In genomic region chr17:72112004-72112403, GRCm38 (mm10) we compare ENCODE assay signal across 30 mouse cellular contexts.
DNase-seq lines count a peak whose midpoint lies in the region; ATAC-seq and TF ChIP-seq lines count a peak whose summit lies in the region.
"Had no signal": no experiment of that assay in that cellular context is flagged by ENCODE, and none has a peak within 500 bp of the region (broad histone marks: within the 10 kb centered on the region; RNA-seq: fewer than 3 reads in every experiment).

No protein-coding gene starts in this region.

- H3K9ac ChIP-seq in forebrain, embryonic 14.5 days (ENCODE audit: low read length) = no peak overlapping the region
- no peak overlapping the region for H3K9ac ChIP-seq in midbrain, embryonic 16.5 days (ENCODE audit: low read depth, low read length)
- H3K9ac ChIP-seq in midbrain, embryonic 15.5 days = no peak overlapping the region
- H3K9ac ChIP-seq in forebrain, postnatal 0 days = no peak overlapping the region
- H3K9ac ChIP-seq: embryonic facial prominence, embryonic 13.5 days; hindbrain, embryonic 14.5 days had no signal

- H3K9me3 ChIP-seq in forebrain, embryonic 14.5 days (replicated peaks; ENCODE audit: control insufficient read depth, low read length) = no peaks in the 10 kb centered on the region
- H3K9me3 ChIP-seq in forebrain, embryonic 10.5 days = no peaks in the 10 kb centered on the region
- no peaks in the 10 kb centered on the region for H3K9me3 ChIP-seq in midbrain, embryonic 16.5 days (replicated peaks; ENCODE audit: control insufficient read depth, low read length, poor library complexity, severe bottlenecking)
- no peaks in the 10 kb centered on the region for H3K9me3 ChIP-seq in midbrain, embryonic 15.5 days
- no peaks in the 10 kb centered on the region for H3K9me3 ChIP-seq in forebrain, postnatal 0 days (ENCODE audit: low read length)
- H3K9me3 ChIP-seq: embryonic facial prominence, embryonic 10.5 days; embryonic facial prominence, embryonic 13.5 days had no signal

- no peak overlapping the region for H3K27ac ChIP-seq in forebrain, embryonic 14.5 days (ENCODE audit: low read depth, low read length)
- no peak overlapping the region for H3K27ac ChIP-seq in forebrain, embryonic 10.5 days
- H3K27ac ChIP-seq in midbrain, embryonic 16.5 days (ENCODE audit: low read length) = no peak overlapping the region
- H3K27ac ChIP-seq in midbrain, embryonic 15.5 days = no peak overlapping the region
- no peak overlapping the region for H3K27ac ChIP-seq in forebrain, postnatal 0 days (ENCODE audit: low read depth, low read length)
- H3K27ac ChIP-seq: embryonic facial prominence, embryonic 10.5 days; embryonic facial prominence, embryonic 13.5 days; gastrocnemius, adult 2 months; hindbrain, embryonic 14.5 days; hindbrain, postnatal 0 days had no signal

- H3K36me3 ChIP-seq in forebrain, embryonic 14.5 days (ENCODE audit: control insufficient read depth, insufficient read depth, low read length) = no peaks in the 10 kb centered on the region
- no peaks in the 10 kb centered on the region for H3K36me3 ChIP-seq in forebrain, embryonic 10.5 days (replicated peaks)
- H3K36me3 ChIP-seq in midbrain, embryonic 16.5 days (ENCODE audit: control insufficient read depth, insufficient read depth, low read length) = no peaks in the 10 kb centered on the region
- no peaks in the 10 kb centered on the region for H3K36me3 ChIP-seq in midbrain, embryonic 15.5 days (replicated peaks)
- no peaks in the 10 kb centered on the region for H3K36me3 ChIP-seq in forebrain, postnatal 0 days (ENCODE audit: insufficient read depth)
- H3K36me3 ChIP-seq: embryonic facial prominence, embryonic 10.5 days; embryonic facial prominence, embryonic 13.5 days; G1E had no signal

- H3K4me3 ChIP-seq in forebrain, embryonic 14.5 days (ENCODE audit: low read depth, low read length) = no peak overlapping the region
- H3K4me3 ChIP-seq in forebrain, embryonic 10.5 days = no peak overlapping the region
- H3K4me3 ChIP-seq in midbrain, embryonic 16.5 days (ENCODE audit: low read depth, low read length) = no peak overlapping the region
- H3K4me3 ChIP-seq in midbrain, embryonic 15.5 days = no peak overlapping the region
- no peak overlapping the region for H3K4me3 ChIP-seq in forebrain, postnatal 0 days (ENCODE audit: low read depth, low read length)
- H3K4me3 ChIP-seq: embryonic facial prominence, embryonic 10.5 days; embryonic facial prominence, embryonic 13.5 days; erythroblast, embryonic 14.5 days; gastrocnemius, adult 2 months had no signal

- DNase-seq in forebrain, embryonic 14.5 days (ENCODE audit: low spot score) = peak; percentile 68
- DNase-seq in forebrain, embryonic 10.5 days (ENCODE audit: extremely low spot score, low spot score) = no peak
- DNase-seq in forebrain, postnatal 0 days = peak; percentile 5
- no peak for DNase-seq in adipocyte (ENCODE audit: low spot score)
- DNase-seq: adrenal gland, adult 2 months; adrenal gland, postnatal 14 days; B cell, adult 2 months; cerebellum, adult 11 months; cerebellum, adult 8-10 months; cerebellum, postnatal 10 days; cerebellum, postnatal 36 days; embryo, embryonic 11 days; gastrocnemius, adult 2 months; gastrocnemius, postnatal 14 days; heart, adult 11 months; kidney, adult 18-20 months; kidney, adult 9 months had no signal

- no peak for TF ChIP-seq CTCF in forebrain, postnatal 0 days (IDR thresholded peaks at IDR 0.05; ENCODE audit: low read depth)

- H3K4me1 ChIP-seq in forebrain, embryonic 14.5 days (ENCODE audit: control insufficient read depth, insufficient read depth, low read length) = peaks cover 14% of the 10 kb centered on the region
- H3K4me1 ChIP-seq in forebrain, embryonic 10.5 days = peaks cover 12% of the 10 kb centered on the region
- peaks cover 17% of the 10 kb centered on the region for H3K4me1 ChIP-seq in midbrain, embryonic 16.5 days (ENCODE audit: control insufficient read depth, insufficient read depth, low read length)
- peaks cover 10% of the 10 kb centered on the region for H3K4me1 ChIP-seq in midbrain, embryonic 15.5 days
- H3K4me1 ChIP-seq in forebrain, postnatal 0 days (ENCODE audit: insufficient read depth) = no peaks in the 10 kb centered on the region
- H3K4me1 ChIP-seq: embryonic facial prominence, embryonic 10.5 days; embryonic facial prominence, embryonic 13.5 days had no signal

- H3K4me2 ChIP-seq in forebrain, embryonic 14.5 days (ENCODE audit: low read length) = no peak overlapping the region
- H3K4me2 ChIP-seq in midbrain, embryonic 16.5 days (ENCODE audit: low read length) = no peak overlapping the region
- no peak overlapping the region for H3K4me2 ChIP-seq in midbrain, embryonic 15.5 days
- H3K4me2 ChIP-seq in forebrain, postnatal 0 days (ENCODE audit: low read depth) = no peak overlapping the region
- H3K4me2 ChIP-seq: embryonic facial prominence, embryonic 13.5 days; heart, embryonic 11.5 days; hindbrain, embryonic 14.5 days had no signal

- ATAC-seq in forebrain, embryonic 14.5 days = peak; percentile 73
- 0 out of 2 replicates have a peak, but pooled peaks have one; percentile 11 for ATAC-seq in midbrain, embryonic 16.5 days
- ATAC-seq in midbrain, embryonic 15.5 days (replicated peaks) = no peak
- ATAC-seq in forebrain, postnatal 0 days = peak; percentile 29; the same call in 1 of the 2 replicates
- ATAC-seq: hindbrain, postnatal 0 days; inflammation-experienced regulatory T-cells, adult 6 months; intestine, embryonic 16.5 days; Patski had no signal

- H3K27me3 ChIP-seq in forebrain, embryonic 14.5 days (replicated peaks; ENCODE audit: control insufficient read depth, insufficient read depth, low read length) = no peaks in the 10 kb centered on the region
- no peaks in the 10 kb centered on the region; the same call in 1 of the 2 replicates for H3K27me3 ChIP-seq in forebrain, embryonic 10.5 days (ENCODE audit: poor library complexity, severe bottlenecking)
- H3K27me3 ChIP-seq in midbrain, embryonic 16.5 days (ENCODE audit: control insufficient read depth, insufficient read depth, low read depth, low read length) = no peaks in the 10 kb centered on the region
- H3K27me3 ChIP-seq in midbrain, embryonic 15.5 days (replicated peaks) = no peaks in the 10 kb centered on the region
- no peaks in the 10 kb centered on the region for H3K27me3 ChIP-seq in forebrain, postnatal 0 days (ENCODE audit: insufficient read depth, low read length)
- H3K27me3 ChIP-seq: CH12.LX; embryonic facial prominence, embryonic 13.5 days had no signal

Comparison
In these comparisons a context has a peak if more than half of its experiments do, and no peak if none do; other contexts are left out.
1. DNase-seq: peak in forebrain, embryonic 14.5 days (single experiment) and forebrain, postnatal 0 days (single experiment); none in forebrain, embryonic 10.5 days (single experiment) and adipocyte (single experiment).